Mouse (Mus musculus): ENCODE data around the gene Ttll4. TPM values are rescaled to one million over a fixed set of nuclear protein-coding genes. Genes with fewer than 3 reads are reported as not detected.

Ttll4 gene
- total RNA-seq, 2 experiments from 2014 or later: 13.8 to 14.7 TPM

DNA sequence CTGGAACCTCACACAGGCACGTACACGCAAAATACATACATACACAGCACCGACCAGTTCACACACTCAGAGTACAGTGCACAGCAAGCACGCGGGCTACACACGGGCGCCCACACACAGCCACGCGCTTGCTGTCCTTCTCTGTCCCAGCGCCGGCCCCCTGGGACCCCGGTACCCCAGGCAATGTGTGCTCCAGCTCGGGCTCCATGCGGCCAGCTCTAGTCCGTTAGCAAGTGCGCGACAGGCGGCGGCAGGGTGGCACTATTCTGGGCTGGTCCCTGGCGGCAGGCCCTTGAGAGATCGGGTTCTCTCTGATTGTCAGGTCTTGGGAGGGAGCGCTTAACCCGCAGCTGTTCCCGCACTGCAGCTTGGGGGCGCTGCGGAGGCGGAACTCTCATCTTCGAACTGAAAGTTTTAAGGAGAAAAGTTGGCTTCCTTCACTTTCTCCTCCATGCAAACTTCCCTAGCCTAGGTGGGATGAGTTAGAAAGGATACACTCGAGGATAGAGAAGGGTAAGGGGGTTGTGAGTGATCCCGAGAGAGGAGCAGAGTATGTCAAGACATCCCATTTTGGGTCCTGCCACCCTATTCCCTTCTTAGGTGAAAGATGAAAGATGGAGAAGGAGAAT lies 87.2 kb downstream of the Ttll4 start, which contains the start of gene Prkag3:
Gene Prkag3 (minus strand): TSS at position 579 of the 629 bp plus-strand sequence.
- peak; percentile 69 to 82 for DNase-seq
- intact Hi-C loops (cut with DNase I): no loop called here

DNA sequence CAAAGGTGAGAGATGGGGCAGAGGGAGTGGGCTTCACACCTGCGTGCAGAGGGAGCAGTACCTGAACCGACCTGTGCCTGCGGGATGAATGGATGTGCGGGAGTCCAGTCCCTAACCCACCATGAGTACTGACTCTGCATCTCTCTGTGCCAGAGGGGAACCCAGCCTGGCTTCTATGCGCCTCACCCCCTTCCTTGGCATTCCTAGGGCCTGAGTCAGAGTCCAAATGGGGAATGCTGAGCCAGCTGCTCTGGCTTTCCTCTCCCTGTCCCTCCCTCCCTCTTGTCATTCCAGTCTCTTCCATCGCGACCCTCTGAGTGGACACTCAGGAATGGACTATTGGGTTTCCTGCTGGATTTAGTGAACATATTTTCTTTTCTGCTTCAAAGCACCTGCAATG lies 87.8 kb downstream of the Ttll4 start:
- intact Hi-C loops (cut with DNase I): no loop called here
- peak; percentile 48 to 73 for DNase-seq

DNA sequence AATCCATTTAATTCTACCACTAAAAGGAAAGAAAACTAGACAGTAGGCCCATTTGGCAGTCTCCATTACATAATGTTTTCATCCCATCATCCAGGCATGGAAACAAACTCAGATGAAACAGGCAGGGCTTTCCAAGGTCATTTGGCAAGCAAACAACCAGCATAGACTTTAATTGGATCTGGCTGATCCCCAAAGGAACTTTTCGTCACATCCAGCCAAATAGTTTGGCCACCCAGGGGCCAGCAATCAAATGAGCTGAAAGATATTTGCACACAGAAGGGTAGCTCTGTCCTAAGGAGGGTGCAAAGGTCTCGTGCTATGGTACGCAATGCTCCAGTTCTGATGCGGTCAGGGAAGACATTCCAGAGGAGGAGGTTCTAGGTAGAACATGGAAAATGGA lies 89.1 kb downstream of the Ttll4 start:
- DNase-seq: no peak
- intact Hi-C loops (cut with DNase I): no loop called here

DNA sequence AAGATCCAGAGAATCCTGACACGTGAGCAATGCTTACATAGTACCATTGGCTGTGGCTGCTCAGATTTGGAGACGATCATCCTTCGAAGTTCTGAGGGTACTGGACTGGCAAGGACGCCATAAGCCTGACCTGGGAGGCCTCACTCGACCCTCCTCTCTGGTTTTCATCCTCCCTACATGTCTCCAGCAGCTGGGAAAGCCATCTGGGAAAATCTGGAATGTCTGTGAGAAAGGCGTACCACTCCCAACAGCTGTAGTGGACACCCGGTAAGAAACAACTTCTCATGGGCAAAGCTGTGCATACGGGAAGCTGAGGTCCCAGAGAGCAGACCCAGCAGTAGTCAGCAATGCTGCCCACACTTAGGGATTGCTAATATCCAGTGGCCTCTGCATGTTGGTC lies 90.6 kb downstream of the Ttll4 start:
- intact Hi-C loops (cut with DNase I): no loop called here
- no peak for DNase-seq

DNA sequence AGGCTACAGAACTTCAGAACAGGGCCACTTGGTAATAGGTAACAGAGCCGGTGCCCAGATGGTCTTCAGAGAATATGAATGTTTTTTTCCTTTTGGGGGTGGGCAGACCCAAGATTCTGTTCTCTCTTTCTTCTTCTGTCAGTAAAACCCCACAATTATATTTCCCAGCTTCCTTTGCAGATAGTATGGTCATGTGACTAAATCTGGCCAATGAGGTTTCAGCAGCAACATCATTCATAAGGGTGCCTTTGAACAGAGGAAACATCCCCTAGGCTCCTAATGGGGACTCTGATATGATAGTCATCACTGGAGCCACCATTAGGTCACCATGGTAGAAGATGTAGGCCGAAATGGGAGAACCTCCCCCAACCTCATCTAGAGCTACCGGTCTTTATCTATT lies 91.3 kb downstream of the Ttll4 start:
- no peak for DNase-seq
- intact Hi-C loops (cut with DNase I): no loop called here

Other genes with a start within 250 kb of the Ttll4 start
- gene Cnot9, start 155.7 kb upstream of the Ttll4 start, total RNA-seq (2021): 10 to 100 TPM; 16.0 to 17.2 TPM
- gene Plcd4, start 118.9 kb upstream of the Ttll4 start, total RNA-seq (2021): not detected
- 10 to 100 TPM; 10.8 to 12.4 TPM for gene Usp37, start 117.5 kb upstream of the Ttll4 start, total RNA-seq (2021)
- gene Zfp142, start 73.5 kb upstream of the Ttll4 start, total RNA-seq (2021): 10 to 100 TPM; 12.1 to 14.2 TPM
- 10 to 100 TPM; 25.3 to 27.0 TPM for gene Bcs1l, start 73.5 kb upstream of the Ttll4 start, total RNA-seq (2021)
- gene Rnf25, start 60.3 kb upstream of the Ttll4 start, total RNA-seq (2021): 10 to 100 TPM; 16.5 to 21.5 TPM
- gene Stk36, start 60.3 kb upstream of the Ttll4 start, total RNA-seq (2021): 1 to 10 TPM in 1 of 2 experiments, under 1 TPM in 1; 1.00 to 1.6 TPM
- 10 to 100 TPM; 10.4 to 17.1 TPM for gene Cyp27a1, start 51.8 kb downstream of the Ttll4 start, total RNA-seq (2021)
- gene Prkag3, start 87.5 kb downstream of the Ttll4 start, total RNA-seq (2021): 1 to 10 TPM; 1.2 TPM
- gene Wnt6, start 110.1 kb downstream of the Ttll4 start, total RNA-seq (2021): under 1 TPM; 0.17 to 0.67 TPM
- not detected for gene Wnt10a, start 129.8 kb downstream of the Ttll4 start, total RNA-seq (2021)
- not detected for gene Cdk5r2, start 193.2 kb downstream of the Ttll4 start, total RNA-seq (2021)
- gene Fev, start 223.7 kb downstream of the Ttll4 start, total RNA-seq (2021): not detected
- not detected for gene Cryba2, start 231.4 kb downstream of the Ttll4 start, total RNA-seq (2021)